Mouse (Mus musculus) forebrain, embryonic 13.5 days (tissue): ENCODE data around the gene Colec11. TPM values are rescaled to one million over a fixed set of nuclear protein-coding genes. Genes with fewer than 3 reads are reported as not detected.
A peak's percentile ranks its signal among the peaks of the same experiment; 100 is the strongest.

ENCODE experiments used
- ATAC-seq: fragments of 200-750 bp; cut with Nextera tagmentation; 2 replicates; pipeline ENCODE4 v1.8.0; 2017
- H3K27ac ChIP-seq: fragments of 300-500 bp; sonication (generic); 2 replicates; pipeline ENCODE4 v1.5.1; 2015; ENCODE audit warnings: inconsistent platforms, mild to moderate bottlenecking, moderate library complexity
- H3K27me3 ChIP-seq: fragments of 300-500 bp; sonication (generic); 2 replicates; pipeline ENCODE4 v1.6.1; 2015; ENCODE audit warnings: mild to moderate bottlenecking, inconsistent platforms
- H3K36me3 ChIP-seq: fragments of 300-500 bp; sonication (generic); 2 replicates; pipeline ENCODE4 v1.6.1; 2015; ENCODE audit warnings: mild to moderate bottlenecking, inconsistent platforms; ENCODE audit not compliant: poor library complexity, severe bottlenecking
- H3K4me1 ChIP-seq: fragments of 300-500 bp; sonication (generic); 2 replicates; pipeline ENCODE4 v1.6.1; 2015; ENCODE audit warnings: inconsistent platforms
- H3K4me2 ChIP-seq: fragments of 300-500 bp; sonication (generic); 2 replicates; pipeline ENCODE4 v1.6.1; 2015; ENCODE audit warnings: inconsistent platforms, mild to moderate bottlenecking, moderate library complexity
- H3K4me3 ChIP-seq: fragments of 300-500 bp; sonication (generic); 2 replicates; pipeline ENCODE4 v1.5.1; 2015; ENCODE audit warnings: mild to moderate bottlenecking, inconsistent platforms
- H3K9ac ChIP-seq: fragments of 300-500 bp; sonication (generic); 2 replicates; pipeline ENCODE4 v1.6.1; 2015; ENCODE audit warnings: mild to moderate bottlenecking, inconsistent platforms
- H3K9me3 ChIP-seq: fragments of 300-500 bp; sonication (generic); replicated peaks from 2 replicates; pipeline ENCODE4 v1.6.1; 2016; ENCODE audit warnings: inconsistent platforms
- WGBS: fragments of 180-500 bp; shearing (Covaris S2); methylation state at CpG from one replicate; pipeline ENCODE4 v1.1.7; 2015; 5-methylcytosine and 5-hydroxymethylcytosine counted together
- polyA plus RNA-seq: library from polyadenylated mRNA; unstranded; fragments of >200 nt; fragmentation: Nextera tagmentation; extraction: Ambion mirVana; gene quantifications from 2 replicates; pipeline ENCODE4 v1.2.1, GENCODE M21; 2015

Colec11 gene
- polyA plus RNA-seq, 1 experiment from 2014 or later, result 0.18 TPM

- Histone ChIP-seq H3K27ac (no peak overlapping the region), H3K36me3 (no peaks in the 10 kb centered on the region), H3K4me2 (no peak overlapping the region), H3K4me3 (no peak overlapping the region), H3K9me3 (no peaks in the 10 kb centered on the region), H3K9ac (no peak overlapping the region), H3K27me3 (no peaks in the 10 kb centered on the region), H3K4me1 (peaks cover 26% of the 10 kb centered on the region)
- no peak for ATAC-seq
- 72% methylated on average over 3 of the region's 3 CpGs for WGBS
Observed at GRCm38 (mm10) chr12:28598110-28598509, 25.1 kb downstream of the Colec11 start.

GRCm38 (mm10) chr12:28597699-28598098 is 25.5 kb downstream of the Colec11 start:
- H3K4me3 ChIP-seq, result no peak overlapping the region
- peaks cover 24% of the 10 kb centered on the region for H3K4me1 ChIP-seq
- no peak for ATAC-seq
- 87% methylated on average over 9 of the region's 9 CpGs for WGBS
- no peaks in the 10 kb centered on the region for H3K27me3 ChIP-seq
- no peak overlapping the region for H3K27ac ChIP-seq
- no peak overlapping the region for H3K9ac ChIP-seq
- H3K36me3 ChIP-seq, result no peaks in the 10 kb centered on the region
- H3K9me3 ChIP-seq, result no peaks in the 10 kb centered on the region
- H3K4me2 ChIP-seq, result no peak overlapping the region

- Histone ChIP-seq H3K4me2 (no peak overlapping the region), H3K27me3 (no peaks in the 10 kb centered on the region), H3K9ac (no peak overlapping the region), H3K36me3 (no peaks in the 10 kb centered on the region), H3K4me1 (peaks cover 16% of the 10 kb centered on the region), H3K27ac (no peak overlapping the region), H3K4me3 (no peak overlapping the region), H3K9me3 (no peaks in the 10 kb centered on the region)
- ATAC-seq, result no peak
Observed at GRCm38 (mm10) chr12:28596851-28597250, 26.3 kb downstream of the Colec11 start.

- ATAC-seq, result no peak
- WGBS, result 50% methylated on average over 13 of the region's 13 CpGs
- Histone ChIP-seq H3K4me1 (peaks cover 20% of the 10 kb centered on the region), H3K27me3 (no peaks in the 10 kb centered on the region), H3K36me3 (no peaks in the 10 kb centered on the region), H3K4me3 (no peak overlapping the region), H3K4me2 (no peak overlapping the region), H3K27ac (no peak overlapping the region), H3K9ac (no peak overlapping the region), H3K9me3 (no peaks in the 10 kb centered on the region)
Observed at GRCm38 (mm10) chr12:28590428-28590827, 32.7 kb downstream of the Colec11 start.

GRCm38 (mm10) chr12:28589090-28589868 is 33.9 kb downstream of the Colec11 start:
- H3K27ac ChIP-seq, result peak overlapping the region; percentile 59
- peak overlapping the region; percentile 44 for H3K4me3 ChIP-seq
- H3K9ac ChIP-seq, result peak overlapping the region; percentile 57
- peak overlapping the region; percentile 70 for H3K4me2 ChIP-seq
- H3K9me3 ChIP-seq, result no peaks in the 10 kb centered on the region
- WGBS, result 9% methylated on average over 24 of the region's 24 CpGs
- H3K27me3 ChIP-seq, result no peaks in the 10 kb centered on the region
- peak; percentile 89 for ATAC-seq
- H3K36me3 ChIP-seq, result no peaks in the 10 kb centered on the region
- peaks cover 20% of the 10 kb centered on the region for H3K4me1 ChIP-seq

GRCm38 (mm10) chr12:28587949-28588348 is 35.2 kb downstream of the Colec11 start:
- ATAC-seq, result peak; percentile 36; the same call in 1 of the 2 replicates
- H3K27ac ChIP-seq, result 0 out of 2 replicates have a peak overlapping the region, but pooled peaks have one; percentile 1
- WGBS, result 64% methylated on average over 6 of the region's 6 CpGs

GRCm38 (mm10) chr12:28584036-28584435 is 39.1 kb downstream of the Colec11 start:
- Histone ChIP-seq H3K4me2 (no peak overlapping the region), H3K4me1 (peaks cover 15% of the 10 kb centered on the region; the same call in 1 of the 2 replicates), H3K4me3 (no peak overlapping the region), H3K9me3 (no peaks in the 10 kb centered on the region), H3K27ac (no peak overlapping the region), H3K36me3 (no peaks in the 10 kb centered on the region), H3K27me3 (no peaks in the 10 kb centered on the region), H3K9ac (no peak overlapping the region)
- ATAC-seq, result no peak
- 49% methylated on average over 3 of the region's 3 CpGs for WGBS

More at GRCm38 (mm10) chr12:28587949-28588348, 35.2 kb downstream of the Colec11 start:
- Histone ChIP-seq H3K4me2 (no peak overlapping the region), H3K4me3 (no peak overlapping the region), H3K9ac (0 out of 2 replicates have a peak overlapping the region, but pooled peaks have one; percentile 1), H3K9me3 (no peaks in the 10 kb centered on the region), H3K4me1 (peaks cover 24% of the 10 kb centered on the region), H3K36me3 (no peaks in the 10 kb centered on the region), H3K27me3 (no peaks in the 10 kb centered on the region)

- H3K36me3 ChIP-seq, result no peaks in the 10 kb centered on the region
- H3K4me1 ChIP-seq, result 0 out of 2 replicates have a peak, but pooled peaks cover 4% of the 10 kb centered on the region
- WGBS, result 95% methylated on average over 8 of the region's 8 CpGs
- no peaks in the 10 kb centered on the region for H3K27me3 ChIP-seq
- no peak for ATAC-seq
- no peak within 1 kb of the TSS for H3K27ac ChIP-seq
- no peak within 1 kb of the TSS for H3K4me2 ChIP-seq
- no peak within 1 kb of the TSS for H3K4me3 ChIP-seq
- no peaks in the 10 kb centered on the region; the same call in 1 of the 2 replicates for H3K9me3 ChIP-seq
- H3K9ac ChIP-seq, result no peak within 1 kb of the TSS
Observed at GRCm38 (mm10) chr12:28582423-28582822, 40.8 kb downstream of the Colec11 start, which contains the start of gene Allc. Gene Allc (minus strand): TSS chr12:28582523.

GRCm38 (mm10) chr12:28579132-28579531 is 44.0 kb downstream of the Colec11 start:
- Histone ChIP-seq H3K27me3 (no peaks in the 10 kb centered on the region), H3K9me3 (no peaks in the 10 kb centered on the region; the same call in 1 of the 2 replicates), H3K4me1 (0 out of 2 replicates have a peak, but pooled peaks cover 4% of the 10 kb centered on the region), H3K27ac (no peak overlapping the region), H3K9ac (no peak overlapping the region), H3K4me3 (no peak overlapping the region), H3K36me3 (no peaks in the 10 kb centered on the region), H3K4me2 (no peak overlapping the region)
- ATAC-seq, result no peak
- WGBS, result 37% methylated on average over 4 of the region's 4 CpGs

- no peak overlapping the region for H3K4me2 ChIP-seq
- H3K4me1 ChIP-seq, result no peaks in the 10 kb centered on the region
- no peak overlapping the region for H3K4me3 ChIP-seq
- WGBS, result 81% methylated on average over 3 of the region's 3 CpGs
- no peak overlapping the region for H3K9ac ChIP-seq
- no peaks in the 10 kb centered on the region for H3K27me3 ChIP-seq
- peak overlapping the region; percentile 61; the same call in 1 of the 2 replicates for H3K27ac ChIP-seq
- no peaks in the 10 kb centered on the region; the same call in 1 of the 2 replicates for H3K9me3 ChIP-seq
- peak; percentile 48; the same call in 1 of the 2 replicates for ATAC-seq
- H3K36me3 ChIP-seq, result no peaks in the 10 kb centered on the region
Observed at GRCm38 (mm10) chr12:28578147-28578546, 45.0 kb downstream of the Colec11 start.

GRCm38 (mm10) chr12:28575366-28576070 is 47.7 kb downstream of the Colec11 start:
- H3K4me1 ChIP-seq, result no peaks in the 10 kb centered on the region

GRCm38 (mm10) chr12:28572241-28572640 is 50.9 kb downstream of the Colec11 start:
- no peak overlapping the region for H3K4me2 ChIP-seq
- no peak overlapping the region for H3K9ac ChIP-seq
- no peak overlapping the region for H3K4me3 ChIP-seq
- no peaks in the 10 kb centered on the region for H3K4me1 ChIP-seq
- WGBS, result 88% methylated on average over 2 of the region's 2 CpGs
- no peaks in the 10 kb centered on the region for H3K27me3 ChIP-seq
- no peaks in the 10 kb centered on the region for H3K9me3 ChIP-seq
- ATAC-seq, result no peak
- H3K36me3 ChIP-seq, result no peaks in the 10 kb centered on the region
- no peak overlapping the region for H3K27ac ChIP-seq

More at GRCm38 (mm10) chr12:28575366-28576070, 47.7 kb downstream of the Colec11 start:
- Histone ChIP-seq H3K27me3 (no peaks in the 10 kb centered on the region), H3K27ac (no peak overlapping the region), H3K4me2 (no peak overlapping the region), H3K4me3 (no peak overlapping the region), H3K9me3 (no peaks in the 10 kb centered on the region; the same call in 1 of the 2 replicates), H3K9ac (no peak overlapping the region), H3K36me3 (no peaks in the 10 kb centered on the region)
- 78% methylated on average over 6 of the region's 6 CpGs for WGBS
- no peak for ATAC-seq
